Mouse (Mus musculus) megakaryocyte, embryonic 14.5 days (primary cell): ENCODE data around the gene Dkk3. TPM values are rescaled to one million over a fixed set of nuclear protein-coding genes. Genes with fewer than 3 reads are reported as not detected.
A peak's percentile ranks its signal among the peaks of the same experiment; 100 is the strongest.

ENCODE experiments used
- H3K27me3 ChIP-seq: replicated peaks from 2 replicates; pipeline ENCODE3; 2012; ENCODE audit warnings: inconsistent platforms
- H3K36me3 ChIP-seq: replicated peaks from 2 replicates; pipeline ENCODE3; 2012; ENCODE audit warnings: low read length, inconsistent platforms, mixed read lengths
- H3K4me1 ChIP-seq: 2 replicates; pipeline ENCODE4 v1.6.1; 2012; ENCODE audit warnings: inconsistent platforms
- H3K4me3 ChIP-seq: replicated peaks from 2 replicates; pipeline ENCODE3; 2012; ENCODE audit warnings: moderate library complexity, mild to moderate bottlenecking, inconsistent platforms
- H3K9me3 ChIP-seq: 2 replicates; pipeline ENCODE4 v1.6.1; 2012; ENCODE audit warnings: inconsistent platforms
- FLI1 ChIP-seq: IDR thresholded peaks from 2 replicates; pipeline ENCODE4 v1.6.1; 2012; ENCODE audit warnings: low read length, inconsistent platforms, mixed read lengths
- GATA1 ChIP-seq: IDR thresholded peaks from 3 replicates; pipeline ENCODE4 v1.6.1; 2012; ENCODE audit warnings: mixed read lengths, low read length, inconsistent platforms, borderline replicate concordance
- polyA plus RNA-seq: library from polyadenylated mRNA; stranded (reverse); fragments of >175 nt; gene quantifications from 2 replicates; pipeline ENCODE4 v1.2.3, GENCODE M21; 2012; ENCODE audit warnings: low replicate concordance; ENCODE audit not compliant: insufficient read depth

The Dkk3 gene
- polyA plus RNA-seq, result 0.08 TPM in 1 of 2 replicates, not detected in the other

GRCm38 (mm10) chr7:112158942-112159341 lies at the start of gene Dkk3:
Gene Dkk3 (minus strand): TSS chr7:112159057.
- Histone ChIP-seq H3K4me3 (peak within 1 kb of the TSS; percentile 5), H3K9me3 (0 out of 2 replicates have a peak, but pooled peaks cover 5% of the 10 kb centered on the region), H3K27me3 (peaks cover 48% of the 10 kb centered on the region), H3K36me3 (no peaks in the 10 kb centered on the region), H3K4me1 (peaks cover 10% of the 10 kb centered on the region; the same call in 1 of the 2 replicates)
- TF ChIP-seq FLI1, result no peak
- no peak for TF ChIP-seq GATA1

GRCm38 (mm10) chr7:112207717-112208116 lies 48.9 kb upstream of the Dkk3 start:
- Histone ChIP-seq H3K9me3 (peaks cover 18% of the 10 kb centered on the region), H3K4me1 (0 out of 2 replicates have a peak, but pooled peaks cover 4% of the 10 kb centered on the region), H3K4me3 (no peak overlapping the region), H3K36me3 (no peaks in the 10 kb centered on the region), H3K27me3 (peaks cover 5% of the 10 kb centered on the region)
- TF ChIP-seq FLI1, result no peak
- no peak for TF ChIP-seq GATA1

DNA sequence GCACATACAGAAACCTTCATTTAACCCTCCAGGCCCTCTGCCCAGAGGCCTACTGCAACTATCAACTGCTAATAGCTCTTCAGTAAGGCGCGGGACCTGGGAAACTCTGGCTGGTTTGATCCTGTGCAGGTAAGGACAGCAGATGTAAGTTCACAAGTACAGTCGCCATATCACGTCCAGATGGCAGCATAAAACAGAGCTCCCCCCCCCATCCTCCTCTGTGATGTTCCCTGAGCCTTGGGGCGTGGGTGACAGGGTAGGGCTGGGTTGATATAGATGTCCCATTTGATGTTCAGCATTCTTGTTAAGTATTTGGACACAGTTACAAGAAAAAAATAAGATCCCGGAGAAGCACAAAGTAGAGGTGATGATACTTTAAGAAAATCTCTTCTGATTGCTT lies 46.7 kb upstream of the Dkk3 start:
- Histone ChIP-seq H3K27me3 (peaks cover 3% of the 10 kb centered on the region), H3K36me3 (no peaks in the 10 kb centered on the region), H3K9me3 (peaks cover 18% of the 10 kb centered on the region), H3K4me3 (no peak overlapping the region), H3K4me1 (0 out of 2 replicates have a peak, but pooled peaks cover 4% of the 10 kb centered on the region)
- no peak for TF ChIP-seq FLI1
- no peak for TF ChIP-seq GATA1

- Histone ChIP-seq H3K4me1 (0 out of 2 replicates have a peak, but pooled peaks cover 4% of the 10 kb centered on the region), H3K9me3 (peaks cover 18% of the 10 kb centered on the region), H3K27me3 (peaks cover 3% of the 10 kb centered on the region), H3K4me3 (no peak overlapping the region), H3K36me3 (no peaks in the 10 kb centered on the region)
- TF ChIP-seq FLI1 (no peak), GATA1 (no peak)
These were observed 45.6 kb upstream of the Dkk3 start for GRCm38 (mm10) chr7:112204380-112204963.

DNA sequence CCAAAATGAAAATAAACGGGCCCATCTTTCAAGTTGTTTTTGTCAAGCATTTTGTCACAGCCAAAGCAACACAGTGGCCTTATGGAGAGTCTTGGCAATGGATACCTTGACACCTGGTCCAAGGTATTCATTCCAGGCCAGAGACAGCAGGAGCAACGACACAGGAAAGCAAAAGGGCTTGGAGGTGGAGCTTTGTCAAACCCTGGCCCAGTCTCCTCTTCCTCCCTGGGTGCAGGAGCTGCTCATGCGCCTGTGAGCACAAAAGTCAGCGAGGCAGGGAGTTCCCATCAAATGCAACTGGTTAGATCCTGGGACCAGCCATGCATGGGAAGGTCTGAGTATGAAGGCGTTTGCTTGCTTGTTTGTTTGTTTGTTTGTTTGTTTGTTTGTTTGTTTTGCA lies 45.1 kb upstream of the Dkk3 start:
- no peak overlapping the region for H3K4me3 ChIP-seq
- TF ChIP-seq FLI1, result no peak
- no peak for TF ChIP-seq GATA1
- H3K4me1 ChIP-seq, result 0 out of 2 replicates have a peak, but pooled peaks cover 4% of the 10 kb centered on the region
- H3K36me3 ChIP-seq, result no peaks in the 10 kb centered on the region
- H3K9me3 ChIP-seq, result peaks cover 18% of the 10 kb centered on the region
- peaks cover 3% of the 10 kb centered on the region for H3K27me3 ChIP-seq

- Histone ChIP-seq H3K4me1 (no peaks in the 10 kb centered on the region), H3K9me3 (peaks cover 17% of the 10 kb centered on the region), H3K27me3 (peaks cover 3% of the 10 kb centered on the region), H3K4me3 (no peak overlapping the region), H3K36me3 (no peaks in the 10 kb centered on the region)
- TF ChIP-seq FLI1, result no peak
- no peak for TF ChIP-seq GATA1
These were observed 44.0 kb upstream of the Dkk3 start for GRCm38 (mm10) chr7:112202843-112203242.

DNA sequence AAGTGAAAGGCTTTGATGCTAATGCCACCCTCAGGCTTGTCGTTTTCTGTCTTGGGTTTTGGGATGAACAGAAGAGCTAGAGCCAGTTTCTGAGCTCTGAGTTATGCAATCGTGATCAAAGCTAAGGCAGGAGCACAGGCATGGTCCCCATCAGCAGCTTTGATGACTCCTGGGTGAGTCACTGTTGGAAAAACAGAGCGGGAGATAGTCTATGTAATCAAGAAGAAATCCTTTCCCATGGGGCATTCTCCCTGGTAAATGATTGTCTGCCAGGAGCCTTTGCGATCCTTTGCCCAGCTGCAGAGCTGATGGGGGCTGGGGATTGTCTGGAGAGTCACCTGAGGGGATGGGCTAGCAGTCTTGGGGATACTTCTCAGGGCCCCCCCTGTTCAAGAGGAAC lies 43.3 kb upstream of the Dkk3 start:
- Histone ChIP-seq H3K9me3 (peaks cover 10% of the 10 kb centered on the region), H3K4me1 (no peaks in the 10 kb centered on the region), H3K36me3 (no peaks in the 10 kb centered on the region), H3K27me3 (peaks cover 3% of the 10 kb centered on the region), H3K4me3 (no peak overlapping the region)
- no peak for TF ChIP-seq FLI1
- no peak for TF ChIP-seq GATA1

- TF ChIP-seq GATA1 (no peak), FLI1 (no peak)
- Histone ChIP-seq H3K4me1 (no peaks in the 10 kb centered on the region), H3K36me3 (no peaks in the 10 kb centered on the region), H3K27me3 (peaks cover 4% of the 10 kb centered on the region), H3K9me3 (no peaks in the 10 kb centered on the region), H3K4me3 (no peak overlapping the region)
These were observed 41.9 kb upstream of the Dkk3 start for GRCm38 (mm10) chr7:112200761-112201160.

DNA sequence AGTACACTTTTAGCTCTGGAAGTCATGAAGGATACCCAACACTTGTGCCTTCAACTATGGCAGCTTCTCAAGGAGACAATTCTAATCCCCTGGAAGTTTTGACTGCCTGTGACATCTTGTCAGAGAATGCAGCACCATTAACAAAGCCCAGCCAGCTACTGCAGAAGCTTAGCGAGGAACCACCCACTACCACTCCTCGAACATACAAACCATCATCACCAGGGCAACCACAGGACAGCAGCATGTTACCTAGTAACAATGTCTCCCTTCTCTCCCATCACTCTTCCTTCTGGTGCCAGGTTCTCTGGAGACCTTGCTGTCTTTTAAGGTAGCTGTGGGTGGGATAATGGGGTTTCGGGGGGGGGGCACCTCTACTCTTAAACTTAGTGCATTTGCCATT lies 40.5 kb upstream of the Dkk3 start:
- TF ChIP-seq GATA1 (no peak), FLI1 (no peak)
- no peak overlapping the region for H3K4me3 ChIP-seq

DNA sequence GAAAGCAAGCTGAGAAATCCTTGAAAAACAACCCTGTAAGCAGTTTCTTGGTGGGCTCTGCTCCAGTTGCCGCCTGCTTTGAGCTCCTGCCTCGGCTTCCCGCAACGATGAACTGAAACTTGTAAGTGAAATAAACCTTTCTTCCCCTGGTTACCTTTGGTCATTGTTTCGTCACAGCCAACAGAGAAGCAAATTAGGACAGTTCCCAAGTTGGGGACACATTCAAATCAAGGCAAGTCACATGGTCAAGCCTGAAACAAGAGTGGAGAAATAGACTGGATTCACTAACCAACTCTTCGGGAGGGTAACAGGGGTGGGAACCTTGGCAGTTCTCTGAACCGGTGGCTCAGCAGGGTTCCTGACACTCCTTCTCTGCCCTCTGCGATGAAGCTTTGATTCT lies 38.6 kb upstream of the Dkk3 start:
- H3K36me3 ChIP-seq, result no peaks in the 10 kb centered on the region
- no peaks in the 10 kb centered on the region for H3K4me1 ChIP-seq
- H3K9me3 ChIP-seq, result no peaks in the 10 kb centered on the region
- TF ChIP-seq GATA1 (no peak), FLI1 (no peak)
- H3K27me3 ChIP-seq, result peaks cover 4% of the 10 kb centered on the region
- no peak overlapping the region for H3K4me3 ChIP-seq

More for the DNA sequence above, 40.5 kb upstream of the Dkk3 start:
- no peaks in the 10 kb centered on the region for H3K36me3 ChIP-seq
- H3K27me3 ChIP-seq, result peaks cover 6% of the 10 kb centered on the region
- H3K4me1 ChIP-seq, result no peaks in the 10 kb centered on the region
- H3K9me3 ChIP-seq, result no peaks in the 10 kb centered on the region
